Mouse (Mus musculus): Measurements from ENCODE around the gene Lrpap1. TPM values are rescaled to one million over a fixed set of nuclear protein-coding genes. Genes with fewer than 3 reads are reported as not detected.

Gene Lrpap1
- 130 and 145 TPM in 2 replicates for polyA plus RNA-seq (2015; fragmentation: Nextera tagmentation; extraction: Ambion mirVana)

GRCm38 (mm10) chr5:35104960-35105921 is at the start of gene Lrpap1:
Gene Lrpap1 (minus strand): TSS chr5:35105766.
- Histone ChIP-seq H3K36me3 (peaks cover 21% of the 10 kb centered on the region), H3K4me3 (peak within 1 kb of the TSS; percentile 58), H3K9me3 (no peaks in the 10 kb centered on the region), H3K9ac (peak within 1 kb of the TSS; percentile 55), H3K4me1 (peaks cover 26% of the 10 kb centered on the region), H3K27ac (peak within 1 kb of the TSS; percentile 61), H3K4me2 (peak within 1 kb of the TSS; percentile 83), H3K27me3 (no peaks in the 10 kb centered on the region)
- WGBS, result under 1% methylated on average over 39 of the region's 39 CpGs
- ATAC-seq (ENCODE audit: borderline replicate concordance, extremely low read depth, low FRiP score, low TSS enrichment), result peak; percentile 95

GRCm38 (mm10) chr5:35149939-35150338 is 44.4 kb upstream of the Lrpap1 start:
- no peak for ATAC-seq (ENCODE audit: borderline replicate concordance, extremely low read depth, low FRiP score, low TSS enrichment)
- no peak overlapping the region for H3K9ac ChIP-seq
- no peak overlapping the region for H3K4me3 ChIP-seq
- no peak overlapping the region for H3K4me2 ChIP-seq
- H3K4me1 ChIP-seq, result 0 out of 2 replicates have a peak, but pooled peaks cover 5% of the 10 kb centered on the region
- 70% methylated on average over 5 of the region's 5 CpGs for WGBS
- H3K27ac ChIP-seq, result no peak overlapping the region
- H3K36me3 ChIP-seq, result no peaks in the 10 kb centered on the region
- no peaks in the 10 kb centered on the region for H3K27me3 ChIP-seq
- H3K9me3 ChIP-seq, result no peaks in the 10 kb centered on the region

- no peaks in the 10 kb centered on the region for H3K27me3 ChIP-seq
- no peak for ATAC-seq (ENCODE audit: borderline replicate concordance, extremely low read depth, low FRiP score, low TSS enrichment)
- 0 out of 2 replicates have a peak, but pooled peaks cover 5% of the 10 kb centered on the region for H3K4me1 ChIP-seq
- WGBS, result 72% methylated on average over 4 of the region's 4 CpGs
- H3K36me3 ChIP-seq, result no peaks in the 10 kb centered on the region
- no peak overlapping the region for H3K9ac ChIP-seq
- H3K4me3 ChIP-seq, result no peak overlapping the region
- no peak overlapping the region for H3K27ac ChIP-seq
- H3K4me2 ChIP-seq, result no peak overlapping the region
- no peaks in the 10 kb centered on the region for H3K9me3 ChIP-seq
These were observed 44.0 kb upstream of the Lrpap1 start for GRCm38 (mm10) chr5:35149526-35149925.

GRCm38 (mm10) chr5:35147963-35148767 is 42.6 kb upstream of the Lrpap1 start:
- no peak overlapping the region for H3K9ac ChIP-seq
- no peaks in the 10 kb centered on the region for H3K27me3 ChIP-seq
- H3K4me3 ChIP-seq, result no peak overlapping the region
- no peak for ATAC-seq (ENCODE audit: borderline replicate concordance, extremely low read depth, low FRiP score, low TSS enrichment)
- no peaks in the 10 kb centered on the region for H3K9me3 ChIP-seq
- no peaks in the 10 kb centered on the region for H3K36me3 ChIP-seq
- no peak overlapping the region for H3K27ac ChIP-seq
- no peak overlapping the region for H3K4me2 ChIP-seq
- WGBS, result 50% methylated on average over 8 of the region's 8 CpGs
- 0 out of 2 replicates have a peak, but pooled peaks cover 5% of the 10 kb centered on the region for H3K4me1 ChIP-seq

GRCm38 (mm10) chr5:35147155-35147962 is 41.8 kb upstream of the Lrpap1 start:
- Histone ChIP-seq H3K4me2 (no peak overlapping the region), H3K4me3 (no peak overlapping the region), H3K27ac (no peak overlapping the region), H3K9me3 (no peaks in the 10 kb centered on the region), H3K36me3 (no peaks in the 10 kb centered on the region), H3K9ac (no peak overlapping the region), H3K4me1 (0 out of 2 replicates have a peak, but pooled peaks cover 5% of the 10 kb centered on the region), H3K27me3 (no peaks in the 10 kb centered on the region)
- WGBS, result 25% methylated on average over 2 of the region's 2 CpGs
- ATAC-seq (ENCODE audit: borderline replicate concordance, extremely low read depth, low FRiP score, low TSS enrichment), result 0 out of 2 replicates have a peak, but pooled peaks have one; percentile 19

GRCm38 (mm10) chr5:35146747-35147146 is 41.2 kb upstream of the Lrpap1 start:
- no peak for ATAC-seq (ENCODE audit: borderline replicate concordance, extremely low read depth, low FRiP score, low TSS enrichment)
- no peak overlapping the region for H3K9ac ChIP-seq

GRCm38 (mm10) chr5:35144716-35145115 is 39.1 kb upstream of the Lrpap1 start:
- 0 out of 2 replicates have a peak, but pooled peaks cover 5% of the 10 kb centered on the region for H3K4me1 ChIP-seq
- no peak overlapping the region for H3K4me3 ChIP-seq
- H3K9ac ChIP-seq, result no peak overlapping the region
- 59% methylated on average over 2 of the region's 2 CpGs for WGBS
- H3K27ac ChIP-seq, result no peak overlapping the region
- ATAC-seq (ENCODE audit: borderline replicate concordance, extremely low read depth, low FRiP score, low TSS enrichment), result no peak
- H3K27me3 ChIP-seq, result no peaks in the 10 kb centered on the region
- no peak overlapping the region for H3K4me2 ChIP-seq
- H3K36me3 ChIP-seq, result no peaks in the 10 kb centered on the region
- H3K9me3 ChIP-seq, result no peaks in the 10 kb centered on the region

More at GRCm38 (mm10) chr5:35146747-35147146, 41.2 kb upstream of the Lrpap1 start:
- H3K27me3 ChIP-seq, result no peaks in the 10 kb centered on the region
- no peak overlapping the region for H3K4me2 ChIP-seq
- 61% methylated on average over 2 of the region's 2 CpGs for WGBS
- H3K4me1 ChIP-seq, result 0 out of 2 replicates have a peak, but pooled peaks cover 5% of the 10 kb centered on the region
- H3K36me3 ChIP-seq, result no peaks in the 10 kb centered on the region
- H3K4me3 ChIP-seq, result no peak overlapping the region
- H3K27ac ChIP-seq, result no peak overlapping the region
- H3K9me3 ChIP-seq, result no peaks in the 10 kb centered on the region

GRCm38 (mm10) chr5:35143460-35144245 is 38.1 kb upstream of the Lrpap1 start:
- H3K27ac ChIP-seq, result no peak overlapping the region
- no peaks in the 10 kb centered on the region for H3K36me3 ChIP-seq
- ATAC-seq (ENCODE audit: borderline replicate concordance, extremely low read depth, low FRiP score, low TSS enrichment), result no peak
- H3K9ac ChIP-seq, result no peak overlapping the region
- no peak overlapping the region for H3K4me2 ChIP-seq
- H3K4me3 ChIP-seq, result no peak overlapping the region
- H3K27me3 ChIP-seq, result no peaks in the 10 kb centered on the region
- 0 out of 2 replicates have a peak, but pooled peaks cover 5% of the 10 kb centered on the region for H3K4me1 ChIP-seq
- no peaks in the 10 kb centered on the region for H3K9me3 ChIP-seq
- WGBS, result 44% methylated on average over 10 of the region's 10 CpGs

GRCm38 (mm10) chr5:35142910-35143309 is 37.3 kb upstream of the Lrpap1 start:
- H3K4me1 ChIP-seq, result peaks cover 11% of the 10 kb centered on the region
- no peaks in the 10 kb centered on the region for H3K36me3 ChIP-seq
- H3K27me3 ChIP-seq, result no peaks in the 10 kb centered on the region
- no peak overlapping the region for H3K9ac ChIP-seq
- 69% methylated on average over 1 of the region's 1 CpGs for WGBS
- H3K4me2 ChIP-seq, result no peak overlapping the region
- no peaks in the 10 kb centered on the region for H3K9me3 ChIP-seq
- ATAC-seq (ENCODE audit: borderline replicate concordance, extremely low read depth, low FRiP score, low TSS enrichment), result no peak
- H3K4me3 ChIP-seq, result no peak overlapping the region
- no peak overlapping the region for H3K27ac ChIP-seq

- H3K4me3 ChIP-seq, result no peak overlapping the region
- H3K9ac ChIP-seq, result no peak overlapping the region
- H3K27ac ChIP-seq, result no peak overlapping the region
- ATAC-seq (ENCODE audit: borderline replicate concordance, extremely low read depth, low FRiP score, low TSS enrichment), result no peak
- no peaks in the 10 kb centered on the region for H3K9me3 ChIP-seq
- no peaks in the 10 kb centered on the region for H3K36me3 ChIP-seq
- H3K27me3 ChIP-seq, result no peaks in the 10 kb centered on the region
- 44% methylated on average over 3 of the region's 3 CpGs for WGBS
- peaks cover 19% of the 10 kb centered on the region for H3K4me1 ChIP-seq
- H3K4me2 ChIP-seq, result no peak overlapping the region
These were observed 35.8 kb upstream of the Lrpap1 start for GRCm38 (mm10) chr5:35141316-35141715.

Data from lung, embryonic 15.5 days (tissue).